Mouse (Mus musculus): ENCODE results near the gene Cela2a. TPM values are rescaled to one million over a fixed set of nuclear protein-coding genes. Genes with fewer than 3 reads are reported as not detected.

Gene Cela2a
- not detected in 2 replicates for total RNA-seq (2014; rRNA removed)
- not detected in 2 replicates for polyA plus RNA-seq (2015; fragmentation: Nextera tagmentation; extraction: Ambion mirVana)

GRCm38 (mm10) chr4:141826060-141826459 lies at the start of gene Cela2a:
Gene Cela2a, minus strand, starts transcription at chr4:141826160.
- no peak for ATAC-seq (ENCODE audit: low FRiP score)
- Histone ChIP-seq H3K9ac (replicated peaks; ENCODE audit: low read length, poor library complexity, severe bottlenecking) (no peak within 1 kb of the TSS), H3K27me3 (ENCODE audit: insufficient read depth, low read length) (no peaks in the 10 kb centered on the region), H3K9me3 (ENCODE audit: low read length) (no peaks in the 10 kb centered on the region), H3K4me1 (ENCODE audit: insufficient read depth, low read length) (no peaks in the 10 kb centered on the region), H3K4me3 (ENCODE audit: low read depth, low read length) (no peak within 1 kb of the TSS), H3K36me3 (ENCODE audit: insufficient read depth, low read length) (no peaks in the 10 kb centered on the region), H3K4me2 (ENCODE audit: low read depth, low read length, poor library complexity, severe bottlenecking) (no peak within 1 kb of the TSS), H3K27ac (ENCODE audit: low read depth, low read length) (no peak within 1 kb of the TSS)
- no peak for TF ChIP-seq CTCF (IDR thresholded peaks at IDR 0.05)
- DNase-seq (ENCODE audit: low spot score): no peak
- WGBS: 51% methylated on average over 5 of the region's 5 CpGs

GRCm38 (mm10) chr4:141875481-141876108 lies 49.6 kb upstream of the Cela2a start:
- WGBS: 9% methylated on average over 8 of the region's 8 CpGs
- peak; percentile 53 for TF ChIP-seq CTCF (IDR thresholded peaks at IDR 0.05)
- no peaks in the 10 kb centered on the region for H3K9me3 ChIP-seq (ENCODE audit: low read length)
- H3K36me3 ChIP-seq (ENCODE audit: insufficient read depth, low read length): no peaks in the 10 kb centered on the region; the same call in 1 of the 2 replicates
- peak; percentile 17; the same call in 1 of the 2 replicates for ATAC-seq (ENCODE audit: low FRiP score)
- H3K4me1 ChIP-seq (ENCODE audit: insufficient read depth, low read length): peaks cover 5% of the 10 kb centered on the region; the same call in 1 of the 2 replicates
- peak overlapping the region; percentile 83 for H3K4me3 ChIP-seq (ENCODE audit: low read depth, low read length)
- peak overlapping the region; percentile 57 for H3K27ac ChIP-seq (ENCODE audit: low read depth, low read length)
- no peaks in the 10 kb centered on the region for H3K27me3 ChIP-seq (ENCODE audit: insufficient read depth, low read length)
- peak; percentile 61 for DNase-seq (ENCODE audit: low spot score)
- peak overlapping the region; percentile 70 for H3K4me2 ChIP-seq (ENCODE audit: low read depth, low read length, poor library complexity, severe bottlenecking)
- H3K9ac ChIP-seq (replicated peaks; ENCODE audit: low read length, poor library complexity, severe bottlenecking): peak overlapping the region; percentile 80

DNA sequence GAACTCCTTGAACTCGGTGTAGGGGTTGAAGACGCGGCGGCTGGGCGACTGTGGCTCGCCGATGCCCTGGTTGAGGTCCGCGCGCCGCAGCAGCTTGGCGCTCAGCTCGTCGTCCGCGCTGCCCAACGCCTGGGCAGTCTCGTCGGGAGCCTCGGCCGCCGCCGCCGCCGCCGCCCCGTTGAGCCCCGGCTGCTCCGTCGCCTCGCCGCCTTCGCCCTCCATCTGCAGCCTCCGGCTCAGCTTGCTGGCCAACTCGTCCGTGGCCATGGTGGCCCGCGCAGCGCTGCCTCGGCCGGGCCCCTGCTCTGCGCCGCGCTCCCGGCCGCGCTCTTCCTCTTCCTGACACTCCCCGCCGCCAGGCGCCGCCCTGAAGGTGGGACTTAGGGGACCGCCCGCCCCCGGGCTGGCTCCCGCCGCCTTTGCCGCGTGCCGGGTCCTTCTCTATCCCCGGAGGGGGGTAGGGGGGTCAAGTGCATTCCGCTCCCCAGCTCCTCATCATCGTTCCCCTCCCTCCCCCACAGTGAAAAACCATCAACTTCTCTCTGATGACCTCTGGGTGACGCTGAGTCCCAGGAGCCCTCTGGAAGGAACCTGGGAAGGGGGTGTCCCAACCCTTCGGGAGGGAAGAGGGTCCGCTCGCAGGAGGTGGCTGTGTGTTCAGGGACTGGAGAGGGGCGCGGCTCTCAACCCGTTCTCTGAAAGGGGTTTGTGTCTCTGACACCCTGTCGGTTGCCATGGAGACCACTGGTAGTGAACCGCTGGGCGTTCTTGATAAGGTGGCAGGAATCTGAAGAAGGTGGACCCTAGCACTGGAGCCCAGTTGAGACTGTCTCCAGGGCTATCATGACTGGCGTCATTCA lies 48.9 kb upstream of the Cela2a start, which contains the start of gene Efhd2:
Gene Efhd2 (minus strand): TSS at position 320 of the 860 bp plus-strand sequence.
- peak within 1 kb of the TSS; percentile 70 for H3K4me2 ChIP-seq (ENCODE audit: low read depth, low read length, poor library complexity, severe bottlenecking)
- peaks cover 8% of the 10 kb centered on the region; the same call in 1 of the 2 replicates for H3K4me1 ChIP-seq (ENCODE audit: insufficient read depth, low read length)
- H3K36me3 ChIP-seq (ENCODE audit: insufficient read depth, low read length): no peaks in the 10 kb centered on the region; the same call in 1 of the 2 replicates
- no peaks in the 10 kb centered on the region for H3K9me3 ChIP-seq (ENCODE audit: low read length)
- peak within 1 kb of the TSS; percentile 57 for H3K27ac ChIP-seq (ENCODE audit: low read depth, low read length)
- ATAC-seq (ENCODE audit: low FRiP score) (peak; percentile 84), DNase-seq (ENCODE audit: low spot score) (peak; percentile 86)
- under 1% methylated on average over 50 of the region's 73 CpGs for WGBS
- H3K27me3 ChIP-seq (ENCODE audit: insufficient read depth, low read length): no peaks in the 10 kb centered on the region
- peak; percentile 47 for TF ChIP-seq CTCF (IDR thresholded peaks at IDR 0.05)
- peak within 1 kb of the TSS; percentile 80 for H3K9ac ChIP-seq (replicated peaks; ENCODE audit: low read length, poor library complexity, severe bottlenecking)
- peak within 1 kb of the TSS; percentile 83 for H3K4me3 ChIP-seq (ENCODE audit: low read depth, low read length)

DNA sequence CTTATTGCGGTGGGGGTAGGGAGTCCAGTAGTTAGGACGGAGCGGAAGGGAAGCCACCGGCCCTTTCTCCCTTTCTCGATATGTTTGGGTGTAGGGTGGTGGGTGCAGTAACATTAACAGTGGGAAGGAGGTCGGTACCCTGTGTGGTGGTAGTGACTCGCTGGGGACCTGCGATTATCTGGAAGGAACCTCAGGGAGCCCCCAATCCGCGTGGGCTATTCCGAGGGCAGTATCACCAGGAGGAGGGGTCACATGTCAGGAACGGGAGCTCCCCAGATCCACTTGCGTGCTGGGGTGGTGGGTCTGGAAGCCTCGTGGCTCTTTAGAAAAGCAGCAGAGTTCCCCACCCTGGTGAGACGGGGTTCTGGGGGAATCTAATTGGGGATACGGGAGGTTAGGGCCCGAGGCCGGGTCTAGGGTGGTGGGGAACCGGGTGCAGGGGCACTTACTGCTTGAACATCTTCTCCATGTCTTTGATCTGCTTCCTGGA lies 48.2 kb upstream of the Cela2a start:
- under 1% methylated on average over 19 of the region's 19 CpGs for WGBS
- Histone ChIP-seq H3K36me3 (ENCODE audit: insufficient read depth, low read length) (no peaks in the 10 kb centered on the region; the same call in 1 of the 2 replicates), H3K4me1 (ENCODE audit: insufficient read depth, low read length) (peaks cover 8% of the 10 kb centered on the region; the same call in 1 of the 2 replicates), H3K4me3 (ENCODE audit: low read depth, low read length) (peak overlapping the region; percentile 83), H3K9ac (replicated peaks; ENCODE audit: low read length, poor library complexity, severe bottlenecking) (peak overlapping the region; percentile 80), H3K4me2 (ENCODE audit: low read depth, low read length, poor library complexity, severe bottlenecking) (peak overlapping the region; percentile 70), H3K27me3 (ENCODE audit: insufficient read depth, low read length) (no peaks in the 10 kb centered on the region), H3K9me3 (ENCODE audit: low read length) (no peaks in the 10 kb centered on the region), H3K27ac (ENCODE audit: low read depth, low read length) (peak overlapping the region; percentile 57)
- peak; percentile 28; the same call in 1 of the 2 replicates for ATAC-seq (ENCODE audit: low FRiP score)
- no peak for TF ChIP-seq CTCF (IDR thresholded peaks at IDR 0.05)
- DNase-seq (ENCODE audit: low spot score): no peak

- peak overlapping the region; percentile 83 for H3K4me3 ChIP-seq (ENCODE audit: low read depth, low read length)
- no peaks in the 10 kb centered on the region; the same call in 1 of the 2 replicates for H3K36me3 ChIP-seq (ENCODE audit: insufficient read depth, low read length)
- H3K4me1 ChIP-seq (ENCODE audit: insufficient read depth, low read length): peaks cover 8% of the 10 kb centered on the region; the same call in 1 of the 2 replicates
- no peak overlapping the region; the same call in 1 of the 2 replicates for H3K9ac ChIP-seq (replicated peaks; ENCODE audit: low read length, poor library complexity, severe bottlenecking)
- TF ChIP-seq CTCF (IDR thresholded peaks at IDR 0.05): no peak
- H3K4me2 ChIP-seq (ENCODE audit: low read depth, low read length, poor library complexity, severe bottlenecking): peak overlapping the region; percentile 70
- H3K27ac ChIP-seq (ENCODE audit: low read depth, low read length): no peak overlapping the region
- DNase-seq (ENCODE audit: low spot score) (no peak), ATAC-seq (ENCODE audit: low FRiP score) (no peak)
- no peaks in the 10 kb centered on the region for H3K27me3 ChIP-seq (ENCODE audit: insufficient read depth, low read length)
- no peaks in the 10 kb centered on the region for H3K9me3 ChIP-seq (ENCODE audit: low read length)
- 78% methylated on average over 9 of the region's 9 CpGs for WGBS
Observed at GRCm38 (mm10) chr4:141872977-141873376, 47.0 kb upstream of the Cela2a start.
